In genomic region chr5:115155831-115156230, GRCm38 (mm10) we compare ENCODE assay signal across 8 mouse cellular contexts. TPM values are rescaled to one million over a fixed set of nuclear protein-coding genes. Genes with fewer than 3 reads are reported as not detected.
DNase-seq lines count a peak whose midpoint lies in the region; TF ChIP-seq lines count a peak whose summit lies in the region.

No protein-coding gene starts in this region.

- no peak for DNase-seq in layer of hippocampus, adult 2 months (ENCODE audit: low spot score in 2 of 2)
- no peak for DNase-seq in layer of hippocampus, postnatal 36 days
- DNase-seq in forebrain, embryonic 10.5 days (ENCODE audit: extremely low spot score, low spot score), result no peak
- DNase-seq in kidney, adult 9 months, result peak; percentile 88
- peak; percentile 63 for DNase-seq in lung, postnatal 36 days
- peak; percentile 46 for DNase-seq in thymus, postnatal 25 days
- no peak for DNase-seq in frontal cortex, postnatal 14 days (ENCODE audit: low spot score in 2 of 2)
- DNase-seq in right cerebral cortex, postnatal 36 days (ENCODE audit: low spot score in 2 of 2), result no peak

- H3K27ac ChIP-seq in layer of hippocampus, adult 2 months, result peak overlapping the region; percentile 55; the same call in 1 of the 2 replicates
- peak overlapping the region; percentile 98 for H3K27ac ChIP-seq in forebrain, embryonic 10.5 days

- no peak for TF ChIP-seq CTCF in layer of hippocampus, adult 2 months (conservative IDR thresholded peaks at IDR 0.05)

- peaks cover 35% of the 10 kb centered on the region for H3K36me3 ChIP-seq in forebrain, embryonic 10.5 days (replicated peaks)

- H3K4me3 ChIP-seq in layer of hippocampus, adult 2 months, result peak overlapping the region; percentile 30
- H3K4me3 ChIP-seq in forebrain, embryonic 10.5 days, result peak overlapping the region; percentile 100

- no peaks in the 10 kb centered on the region for H3K27me3 ChIP-seq in forebrain, embryonic 10.5 days (ENCODE audit: poor library complexity, severe bottlenecking)

- WGBS in forebrain, embryonic 10.5 days, result 49% methylated on average over 5 of the region's 5 CpGs

- no peaks in the 10 kb centered on the region for H3K9me3 ChIP-seq in forebrain, embryonic 10.5 days

- peaks cover 76% of the 10 kb centered on the region for H3K4me1 ChIP-seq in forebrain, embryonic 10.5 days

RNA-seq across cellular contexts. Expression of gene Mlec, which starts 2.1 kb away (rescaled TPM):
- total RNA-seq in layer of hippocampus, adult 2 months (2021), result 10 to 100 TPM; 75.7 to 84.7 TPM
- 10 to 100 TPM; 92.7 to 96.4 TPM for total RNA-seq in layer of hippocampus, postnatal 36 days (2021)
- polyA plus RNA-seq in forebrain, embryonic 10.5 days (2016; fragmentation: Nextera tagmentation; extraction: Ambion mirVana), result 64.2 and 67.3 TPM in 2 replicates

RNA-seq across cellular contexts. Expression of gene Unc119b, which starts 21.1 kb away (rescaled TPM):
- total RNA-seq in layer of hippocampus, adult 2 months (2021), result 10 to 100 TPM; 25.9 to 28.0 TPM
- 10 to 100 TPM; 31.5 TPM for total RNA-seq in layer of hippocampus, postnatal 36 days (2021)
- polyA plus RNA-seq in forebrain, embryonic 10.5 days (2016; fragmentation: Nextera tagmentation; extraction: Ambion mirVana), result 75.4 and 77.6 TPM in 2 replicates

RNA-seq across cellular contexts. Expression of gene Acads, which starts 36.7 kb away (rescaled TPM):
- total RNA-seq in layer of hippocampus, adult 2 months (2021), result 1 to 10 TPM; 6.5 to 7.3 TPM
- 10 to 100 TPM in 1 of 2 experiments, 1 to 10 TPM in 1; 8.8 to 10.3 TPM for total RNA-seq in layer of hippocampus, postnatal 36 days (2021)
- 59.9 and 66.9 TPM in 2 replicates for polyA plus RNA-seq in forebrain, embryonic 10.5 days (2016; fragmentation: Nextera tagmentation; extraction: Ambion mirVana)

RNA-seq across cellular contexts. Expression of gene Cabp1, which starts 38.4 kb away (rescaled TPM):
- total RNA-seq in layer of hippocampus, adult 2 months (2021), result 100 to 1,000 TPM; 124 to 129 TPM
- 100 to 1,000 TPM; 122 to 139 TPM for total RNA-seq in layer of hippocampus, postnatal 36 days (2021)
- polyA plus RNA-seq in forebrain, embryonic 10.5 days (2016; fragmentation: Nextera tagmentation; extraction: Ambion mirVana), result 0.31 and 0.43 TPM in 2 replicates

RNA-seq across cellular contexts. Expression of gene Gm10401, which starts 57.7 kb away (rescaled TPM):
- total RNA-seq in layer of hippocampus, adult 2 months (2021), result not detected
- total RNA-seq in layer of hippocampus, postnatal 36 days (2021), result not detected
- 18.3 and 22.9 TPM in 2 replicates for polyA plus RNA-seq in forebrain, embryonic 10.5 days (2016; fragmentation: Nextera tagmentation; extraction: Ambion mirVana)

Comparison
In these comparisons a context has a peak if more than half of its experiments do, and no peak if none do; other contexts are left out.
1. DNase-seq: peak in kidney, adult 9 months (single experiment), lung, postnatal 36 days (single experiment) and thymus, postnatal 25 days (single experiment); none in layer of hippocampus, adult 2 months (0 of 2), layer of hippocampus, postnatal 36 days (0 of 2), forebrain, embryonic 10.5 days (single experiment), frontal cortex, postnatal 14 days (0 of 2) and right cerebral cortex, postnatal 36 days (0 of 2).